Mouse (Mus musculus) urinary bladder, adult 2 months (tissue): ENCODE results near the gene Tab3. TPM values are rescaled to one million over a fixed set of nuclear protein-coding genes. Genes with fewer than 3 reads are reported as not detected.

Experiments
- DNase-seq: peaks from one replicate; pipeline ENCODE4 v3.0.0; 2022; ENCODE audit warnings: low spot score
- polyA plus RNA-seq: library from polyadenylated mRNA; depleted of rRNA; stranded (reverse); fragments of >200 nt; gene quantifications from 2 replicates; pipeline ENCODE4 v1.2.3, GENCODE M21; 2012; rRNA removed

The Tab3 gene
- 4.9 and 6.3 TPM in 2 replicates for polyA plus RNA-seq

- DNase-seq = peak; percentile 80
Measured at GRCm38 (mm10) chrX:85573532-85574181, at the start of gene Tab3. TSS of gene Tab3 (plus strand) at chrX:85574022.

- no peak for DNase-seq
Measured at GRCm38 (mm10) chrX:85525545-85525944, 48.3 kb upstream of the Tab3 start.

- no peak for DNase-seq
Measured at GRCm38 (mm10) chrX:85526263-85527019, 47.4 kb upstream of the Tab3 start.

- no peak for DNase-seq
Measured at GRCm38 (mm10) chrX:85558931-85559330, 14.9 kb upstream of the Tab3 start.

- DNase-seq = no peak
Measured at GRCm38 (mm10) chrX:85566256-85566655, 7.6 kb upstream of the Tab3 start.

- no peak for DNase-seq
Measured at GRCm38 (mm10) chrX:85574182-85574541, 340 bp downstream of the Tab3 start.

GRCm38 (mm10) chrX:85576310-85576709 lies 2.5 kb downstream of the Tab3 start:
- no peak for DNase-seq

GRCm38 (mm10) chrX:85580768-85581167 lies 6.9 kb downstream of the Tab3 start:
- no peak for DNase-seq

GRCm38 (mm10) chrX:85582517-85582916 lies 8.7 kb downstream of the Tab3 start:
- DNase-seq = no peak

- DNase-seq = no peak
Measured at GRCm38 (mm10) chrX:85585575-85585974, 11.8 kb downstream of the Tab3 start.

- DNase-seq = no peak
Measured at GRCm38 (mm10) chrX:85614701-85615100, 40.9 kb downstream of the Tab3 start.

GRCm38 (mm10) chrX:85646204-85646777 lies 72.5 kb downstream of the Tab3 start:
- DNase-seq = no peak

GRCm38 (mm10) chrX:85676808-85677207 lies 103.0 kb downstream of the Tab3 start:
- no peak for DNase-seq

- no peak for DNase-seq
Measured at GRCm38 (mm10) chrX:85682125-85682524, 108.3 kb downstream of the Tab3 start.

- DNase-seq = no peak
Measured at GRCm38 (mm10) chrX:85683723-85684122, 109.9 kb downstream of the Tab3 start.

Other genes with a start within 250 kb of the Tab3 start
- gene Gk, start 202.8 kb downstream of the Tab3 start, polyA plus RNA-seq = 4.7 and 5.7 TPM in 2 replicates